Mouse (Mus musculus): Measurements from ENCODE around the gene Fcgrt.
"Not testable (repeated sequence)": the region's sequence is repeated elsewhere in the genome, so short reads cannot be mapped to it uniquely, and the experiment has no call there.

GRCm38 (mm10) chr7:45153052-45153451 lies 49.4 kb upstream of the Fcgrt start:
- TF ChIP-seq CTCF, EP300 (IDR thresholded peaks at IDR 0.05): not testable (repeated sequence)
